Mouse (Mus musculus) myocyte (in vitro differentiated cells): ENCODE measurements around the gene Gpr160.

Experiments
- MYOD1 ChIP-seq, 3 experiments: IDR thresholded peaks; one replicate each; pipeline ENCODE4 v1.6.1; 2011; ENCODE audit warnings: control low read depth in 2 of 3, low read depth in 2 of 3, mild to moderate bottlenecking in 2 of 3, moderate library complexity in 1 of 3; ENCODE audit not compliant: insufficient read length in 2 of 3, control insufficient read depth in 1 of 3
- POLR2A ChIP-seq: IDR thresholded peaks from one replicate; pipeline ENCODE4 v1.6.1; 2011; ENCODE audit warnings: low read depth, mild to moderate bottlenecking, control low read depth, moderate library complexity; ENCODE audit not compliant: insufficient read length
- POLR2AphosphoS2 ChIP-seq: IDR thresholded peaks from one replicate; pipeline ENCODE4 v1.6.1; 2011; ENCODE audit warnings: low read depth, control low read depth; ENCODE audit not compliant: insufficient read length
- SRF ChIP-seq: IDR thresholded peaks from one replicate; pipeline ENCODE4 v1.6.1; 2011; ENCODE audit warnings: low read depth; ENCODE audit not compliant: control insufficient read depth, insufficient read length
- TCF12 ChIP-seq: IDR thresholded peaks from one replicate; pipeline ENCODE4 v1.6.1; 2011; ENCODE audit warnings: mild to moderate bottlenecking, control low read depth; ENCODE audit not compliant: poor library complexity, insufficient read depth, severe bottlenecking
- USF1 ChIP-seq: IDR thresholded peaks from one replicate; pipeline ENCODE4 v1.6.1; 2011; ENCODE audit warnings: low read depth, mild to moderate bottlenecking, control low read depth, moderate library complexity

- TF ChIP-seq POLR2AphosphoS2 (no peak), POLR2A (no peak), TCF12 (no peak), USF1 (no peak), SRF (no peak), MYOD1 (IDR thresholded peaks at IDR 0.05; ENCODE audit: control insufficient read depth in 1 of 3, insufficient read length in 2 of 3, low read depth in 2 of 3) (no peak)
These were observed 8.3 kb upstream of the Gpr160 start for GRCm38 (mm10) chr3:30847413-30847812.
